Mouse (Mus musculus): ENCODE measurements at regions not wholly inside any gene's neighbourhood (a gene's known extent, or its start where the extent isn't known, plus 50 kb on each side); places are given as distances from the start of the nearest gene placed in this dataset.

- no peak for DNase-seq (ENCODE audit: low read depth, low spot score)
Measured at GRCm38 (mm10) chr13:51930301-51930747, 83.8 kb downstream of the Gadd45g start.

- DNase-seq (ENCODE audit: low read depth, low spot score): no peak
Measured at GRCm38 (mm10) chr13:51930931-51931330, 84.5 kb downstream of the Gadd45g start.

GRCm38 (mm10) chr13:51935827-51936226, 89.3 kb downstream of the Gadd45g start:
- no peak for DNase-seq (ENCODE audit: low read depth, low spot score)

- no peak for DNase-seq (ENCODE audit: low read depth, low spot score)
Measured at GRCm38 (mm10) chr13:51936441-51936840, 90.0 kb downstream of the Gadd45g start.

- no peak for DNase-seq (ENCODE audit: low read depth, low spot score)
Measured at GRCm38 (mm10) chr13:51937898-51938297, 91.4 kb downstream of the Gadd45g start.

GRCm38 (mm10) chr13:51939262-51939661, 92.8 kb downstream of the Gadd45g start:
- DNase-seq (ENCODE audit: low read depth, low spot score): no peak

GRCm38 (mm10) chr13:51939715-51940114, 93.2 kb downstream of the Gadd45g start:
- DNase-seq (ENCODE audit: low read depth, low spot score): no peak

- no peak for DNase-seq (ENCODE audit: low read depth, low spot score)
Measured at GRCm38 (mm10) chr13:51946171-51946570, 99.7 kb downstream of the Gadd45g start.

GRCm38 (mm10) chr13:51948896-51949295, 102.4 kb downstream of the Gadd45g start:
- DNase-seq (ENCODE audit: low read depth, low spot score): no peak

GRCm38 (mm10) chr13:51951506-51952038, 105.1 kb downstream of the Gadd45g start:
- no peak for DNase-seq (ENCODE audit: low read depth, low spot score)

GRCm38 (mm10) chr13:51953084-51953483, 106.6 kb downstream of the Gadd45g start:
- no peak for DNase-seq (ENCODE audit: low read depth, low spot score)

- no peak for DNase-seq (ENCODE audit: low read depth, low spot score)
Measured at GRCm38 (mm10) chr13:51953569-51953968, 107.1 kb downstream of the Gadd45g start.

- no peak for DNase-seq (ENCODE audit: low read depth, low spot score)
Measured at GRCm38 (mm10) chr13:51957101-51957500, 110.6 kb downstream of the Gadd45g start.

GRCm38 (mm10) chr13:51959591-51959990, 113.1 kb downstream of the Gadd45g start:
- no peak for DNase-seq (ENCODE audit: low read depth, low spot score)

- DNase-seq (ENCODE audit: low read depth, low spot score): no peak
Measured at GRCm38 (mm10) chr13:51960262-51960661, 113.8 kb downstream of the Gadd45g start.

- no peak for DNase-seq (ENCODE audit: low read depth, low spot score)
Measured at GRCm38 (mm10) chr13:51962191-51962611, 115.7 kb downstream of the Gadd45g start.

- DNase-seq (ENCODE audit: low read depth, low spot score): no peak
Measured at GRCm38 (mm10) chr13:51962676-51963075, 116.2 kb downstream of the Gadd45g start.

- DNase-seq (ENCODE audit: low read depth, low spot score): no peak
Measured at GRCm38 (mm10) chr13:51963966-51964365, 117.5 kb downstream of the Gadd45g start.

- DNase-seq (ENCODE audit: low read depth, low spot score): no peak
Measured at GRCm38 (mm10) chr13:51964416-51964815, 117.9 kb downstream of the Gadd45g start.

- no peak for DNase-seq (ENCODE audit: low read depth, low spot score)
Measured at GRCm38 (mm10) chr13:51964921-51965320, 118.4 kb downstream of the Gadd45g start.

- DNase-seq (ENCODE audit: low read depth, low spot score): no peak
Measured at GRCm38 (mm10) chr13:51968103-51968502, 121.6 kb downstream of the Gadd45g start.

GRCm38 (mm10) chr13:51968796-51969195, 122.3 kb downstream of the Gadd45g start:
- no peak for DNase-seq (ENCODE audit: low read depth, low spot score)

- no peak for DNase-seq (ENCODE audit: low read depth, low spot score)
Measured at GRCm38 (mm10) chr13:51970051-51970450, 123.6 kb downstream of the Gadd45g start.
